Mouse (Mus musculus): ENCODE measurements around the gene Wipi1.

- no peak for TF ChIP-seq POLR2A (IDR thresholded peaks at IDR 0.05; ENCODE audit: extremely low read depth, insufficient read depth, low read length)
- no peak for TF ChIP-seq CTCF (IDR thresholded peaks at IDR 0.05; ENCODE audit: low read depth, low read length)
Observed at GRCm38 (mm10) chr11:109549599-109550290, 62.0 kb downstream of the Wipi1 start.
